Mouse (Mus musculus) ovary, postnatal 36 days (tissue): ENCODE measurements around the gene Adprhl1.

Experiments used
- DNase-seq: peaks from one replicate; pipeline ENCODE4 v3.0.0; 2022; ENCODE audit warnings: low spot score, mixed read lengths

Gene Adprhl1

GRCm38 (mm10) chr8:13197493-13197892 is 56.5 kb downstream of the Adprhl1 start:
- DNase-seq = no peak

- no peak for DNase-seq
Measured at GRCm38 (mm10) chr8:13194818-13195217, 59.1 kb downstream of the Adprhl1 start.

- DNase-seq = no peak
Measured at GRCm38 (mm10) chr8:13190235-13190634, 63.7 kb downstream of the Adprhl1 start.

DNA sequence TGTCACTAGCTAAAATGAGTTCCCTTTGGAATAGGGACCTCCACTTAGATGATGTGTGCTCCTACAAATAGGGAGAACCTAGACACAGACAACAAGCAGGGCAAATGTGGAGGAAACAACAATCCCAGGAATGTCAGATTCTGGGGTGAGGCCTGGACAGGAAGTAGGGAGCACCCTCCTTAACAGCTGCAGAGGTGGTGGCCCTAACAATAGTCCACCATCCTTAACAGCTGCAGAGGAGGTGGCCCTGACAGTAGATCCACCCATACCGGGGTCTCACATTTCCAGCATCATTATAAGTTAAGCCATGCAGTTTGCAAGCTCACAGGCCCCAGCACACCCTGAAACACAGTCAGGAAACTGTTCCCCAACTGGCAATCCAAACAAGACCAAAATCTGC is 65.1 kb downstream of the Adprhl1 start:
- no peak for DNase-seq

- no peak for DNase-seq
Measured at GRCm38 (mm10) chr8:13188052-13188555, 65.9 kb downstream of the Adprhl1 start.

DNA sequence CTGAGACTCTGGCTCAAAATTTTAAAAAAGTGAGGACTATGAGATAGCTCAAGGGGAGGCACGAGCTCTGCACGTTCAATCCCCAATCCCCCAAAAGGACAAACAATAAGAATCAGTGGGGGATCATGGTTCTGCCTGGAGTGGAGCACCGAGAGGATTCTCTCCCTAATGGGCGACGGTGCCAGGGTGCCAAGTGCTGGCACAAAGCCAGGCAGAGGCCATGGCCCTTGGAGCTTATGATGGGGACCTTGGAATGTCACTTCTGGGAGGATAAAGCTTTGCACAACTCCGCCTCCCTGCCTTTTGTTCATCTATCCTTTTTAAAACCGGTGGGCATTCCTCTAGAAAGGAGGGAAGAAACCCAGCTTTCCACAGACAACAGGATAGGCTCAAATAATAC is 66.3 kb downstream of the Adprhl1 start:
- no peak for DNase-seq

DNA sequence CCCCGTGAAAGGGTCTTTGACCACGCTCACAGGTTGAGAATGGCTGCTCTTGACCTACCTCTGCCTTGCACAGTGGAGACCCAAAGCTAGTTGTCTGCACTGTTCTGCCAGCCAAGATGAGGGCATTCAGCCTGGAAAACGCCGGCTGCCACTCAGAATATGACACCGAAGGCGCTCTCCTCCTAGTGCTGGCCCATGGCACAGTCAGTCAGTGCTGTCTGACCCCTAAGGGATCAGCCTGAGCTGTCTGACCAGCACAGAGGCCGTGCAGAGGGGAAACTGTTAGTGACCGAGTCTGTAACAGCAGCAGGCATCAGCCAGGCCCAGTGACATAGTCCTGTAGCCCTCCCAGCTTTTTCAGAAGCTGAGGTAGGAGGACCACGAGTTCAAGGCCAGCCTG is 66.7 kb downstream of the Adprhl1 start:
- DNase-seq = no peak

GRCm38 (mm10) chr8:13186819-13187218 is 67.1 kb downstream of the Adprhl1 start:
- DNase-seq = no peak

DNA sequence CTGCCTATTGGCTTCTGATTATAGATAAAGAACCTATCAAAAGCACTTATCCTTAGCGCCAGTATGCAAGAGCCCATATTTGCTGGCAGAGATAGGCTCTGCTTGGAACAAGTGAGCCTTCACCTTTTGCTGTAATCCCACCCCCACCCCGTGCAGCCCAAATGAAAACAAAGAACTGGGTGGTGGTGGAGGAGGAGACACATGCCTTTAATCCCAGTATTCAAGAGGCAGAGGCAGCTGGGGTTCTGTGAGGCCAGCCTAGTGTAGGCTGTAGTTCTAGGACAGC is 72.3 kb downstream of the Adprhl1 start:
- DNase-seq = no peak

- no peak for DNase-seq
Measured at GRCm38 (mm10) chr8:13180911-13181690, 72.9 kb downstream of the Adprhl1 start.

DNA sequence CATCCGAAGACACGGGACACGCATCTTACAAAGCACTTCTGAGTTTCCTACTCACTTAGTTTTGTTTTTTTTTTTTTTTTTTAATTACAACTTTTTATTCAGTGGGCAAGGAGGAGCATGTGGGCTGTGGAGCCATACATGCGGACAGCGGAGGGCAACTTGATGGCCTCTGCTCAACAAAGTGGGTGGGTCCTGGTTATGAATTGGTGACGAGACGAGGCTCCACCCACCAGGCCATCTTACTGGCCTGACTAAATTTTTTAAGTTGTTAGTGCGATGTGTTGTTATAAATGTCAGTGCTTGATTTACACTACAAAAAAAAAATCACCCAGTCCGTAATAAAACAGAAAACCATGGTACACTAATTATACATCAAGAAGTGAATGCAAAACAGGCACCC is 73.6 kb downstream of the Adprhl1 start:
- DNase-seq = no peak

DNA sequence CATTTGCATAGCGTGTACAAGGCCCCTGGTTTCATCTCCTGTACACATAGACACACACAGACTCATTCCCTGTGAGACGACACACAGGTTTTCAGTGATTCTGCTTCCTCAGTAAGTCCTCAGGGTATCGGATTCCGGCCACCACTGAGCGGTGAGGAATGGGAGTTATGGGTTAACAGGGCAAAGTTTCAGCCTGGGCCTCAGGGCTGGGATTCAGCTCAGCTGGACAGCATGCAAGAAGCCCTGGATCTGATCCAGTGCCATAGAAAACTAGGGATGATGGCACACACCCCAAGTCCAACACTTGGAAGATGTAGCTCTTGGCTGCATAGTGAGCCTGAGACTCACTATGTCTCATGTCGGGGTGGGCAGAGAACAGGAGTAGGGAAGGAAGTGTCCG is 74.0 kb downstream of the Adprhl1 start:
- DNase-seq = no peak

GRCm38 (mm10) chr8:13179482-13179881 is 74.5 kb downstream of the Adprhl1 start:
- DNase-seq = peak; percentile 16

DNA sequence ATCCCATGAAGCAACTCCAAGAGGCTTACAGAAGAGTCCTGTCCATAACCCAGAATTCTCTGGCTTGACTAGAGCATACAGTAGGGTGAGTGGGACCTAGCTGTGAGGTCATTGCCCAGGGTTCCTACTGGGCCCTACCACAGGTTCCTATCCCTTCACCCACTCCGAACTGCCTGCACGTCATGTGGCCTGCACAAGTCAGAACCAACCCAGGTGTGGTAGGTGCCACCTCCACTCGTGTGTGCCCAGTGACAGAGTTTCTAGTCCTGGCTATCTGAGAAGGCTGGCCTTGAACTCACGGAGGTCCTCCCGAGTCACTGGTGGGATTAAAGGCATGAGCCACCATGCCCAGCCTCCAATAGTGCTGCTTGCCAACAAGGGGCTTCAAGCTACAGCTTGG is 75.8 kb downstream of the Adprhl1 start:
- DNase-seq = no peak

GRCm38 (mm10) chr8:13177173-13177852 is 76.6 kb downstream of the Adprhl1 start:
- no peak for DNase-seq

DNA sequence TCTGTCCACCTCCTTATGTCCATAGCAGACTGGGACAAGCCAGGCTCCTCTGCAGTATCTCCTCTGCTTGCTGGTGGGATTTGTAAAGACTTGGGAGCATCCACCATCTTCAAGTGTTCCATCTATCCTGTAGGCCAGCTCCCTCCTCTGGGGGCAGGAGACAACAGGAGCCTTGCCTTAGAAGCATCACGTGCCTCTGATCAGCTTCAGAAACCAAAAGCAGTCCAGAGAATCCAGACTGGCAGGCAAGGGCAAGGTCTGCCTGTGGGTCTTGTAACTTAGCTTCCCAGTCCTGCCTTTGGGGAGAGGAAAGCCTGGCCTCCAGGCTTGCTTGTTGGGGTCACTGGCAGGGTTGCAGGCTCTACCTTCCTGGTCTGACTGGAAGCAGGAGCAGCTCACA is 78.3 kb downstream of the Adprhl1 start:
- no peak for DNase-seq

DNA sequence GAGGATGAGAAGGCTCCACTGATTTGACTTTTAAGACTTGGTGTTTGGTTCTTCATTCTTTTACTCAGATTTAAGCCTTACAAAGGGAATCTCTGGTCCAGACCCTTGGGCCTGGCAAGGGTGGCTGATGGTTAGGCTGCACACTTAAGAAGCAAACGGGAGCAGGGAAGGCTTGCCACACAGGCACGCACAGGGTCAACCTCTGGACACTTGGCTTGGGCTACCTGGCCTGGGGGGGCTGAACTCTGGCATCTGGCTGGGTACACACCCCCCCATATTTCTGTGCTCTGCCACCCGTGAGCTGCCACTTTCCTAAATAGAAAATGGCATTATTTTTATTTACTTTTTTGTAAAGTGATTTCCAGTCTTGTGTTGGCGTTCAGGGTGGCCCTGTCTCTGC is 79.2 kb downstream of the Adprhl1 start:
- no peak for DNase-seq

DNA sequence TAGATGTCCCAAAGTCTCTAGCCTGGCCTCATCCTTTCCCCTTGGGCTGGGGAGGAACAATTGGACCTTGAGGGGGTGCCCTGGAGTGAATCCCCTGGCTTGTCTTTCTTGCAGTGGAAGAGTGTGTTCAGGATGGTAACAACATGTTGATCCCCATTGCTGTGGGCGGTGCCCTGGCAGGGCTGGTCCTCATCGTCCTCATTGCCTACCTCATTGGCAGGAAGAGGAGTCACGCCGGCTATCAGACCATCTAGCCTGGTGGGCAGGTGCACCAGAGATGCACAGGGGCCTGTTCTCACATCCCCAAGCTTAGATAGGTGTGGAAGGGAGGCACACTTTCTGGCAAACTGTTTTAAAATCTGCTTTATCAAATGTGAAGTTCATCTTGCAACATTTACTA is 79.7 kb downstream of the Adprhl1 start:
- DNase-seq = no peak
